Mouse (Mus musculus): ENCODE data around the gene Mt1. TPM values are rescaled to one million over a fixed set of nuclear protein-coding genes. Genes with fewer than 3 reads are reported as not detected.

Gene Mt1
- polyA plus RNA-seq, 1 experiment from 2014 or later: 201 TPM

DNA sequence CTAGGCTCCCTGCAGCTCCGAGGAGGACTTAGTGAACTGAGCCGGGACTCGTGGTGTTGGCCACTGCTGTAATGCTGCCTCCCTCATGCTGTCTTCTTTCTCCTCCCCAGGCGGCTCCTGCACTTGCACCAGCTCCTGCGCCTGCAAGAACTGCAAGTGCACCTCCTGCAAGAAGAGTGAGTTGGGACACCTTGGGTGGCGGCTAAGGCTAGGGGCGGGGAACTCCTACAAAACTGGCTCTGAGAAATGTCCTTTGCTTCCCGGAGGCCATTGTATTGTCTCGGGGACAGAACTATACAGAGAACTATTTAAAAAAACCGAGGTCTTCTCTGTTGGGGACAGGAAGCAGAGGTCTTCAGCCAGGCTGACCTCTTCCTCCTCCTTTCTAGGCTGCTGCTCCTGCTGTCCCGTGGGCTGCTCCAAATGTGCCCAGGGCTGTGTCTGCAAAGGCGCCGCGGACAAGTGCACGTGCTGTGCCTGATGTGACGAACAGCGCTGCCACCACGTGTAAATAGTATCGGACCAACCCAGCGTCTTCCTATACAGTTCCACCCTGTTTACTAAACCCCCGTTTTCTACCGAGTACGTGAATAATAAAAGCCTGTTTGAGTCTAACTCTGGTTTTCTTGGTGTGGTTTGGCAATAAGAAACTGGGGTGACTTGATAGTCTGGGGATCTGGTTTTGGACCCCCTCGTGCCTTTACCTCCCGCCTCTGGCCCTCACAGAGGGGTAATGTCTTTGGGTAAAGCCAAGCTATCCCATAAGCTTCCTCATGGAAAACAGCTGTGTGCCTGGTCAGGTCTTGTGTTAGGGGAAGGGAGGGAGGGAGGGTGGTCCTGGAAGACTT lies 1.1 kb downstream of the Mt1 start:
- Histone ChIP-seq H3K4me3 (peak overlapping the region; percentile 58), H3K9me3 (replicated peaks) (no peaks in the 10 kb centered on the region), H3K36me3 (no peaks in the 10 kb centered on the region), H3K4me1 (peaks cover 39% of the 10 kb centered on the region), H3K27ac (replicated peaks) (peak overlapping the region; percentile 55; the same call in 1 of the 2 replicates), H3K27me3 (ENCODE audit: low read depth, poor library complexity, severe bottlenecking) (peaks cover 100% of the 10 kb centered on the region)
- 4% methylated on average over 25 of the region's 25 CpGs for WGBS
- DNase-seq (ENCODE audit: low spot score): peak; percentile 55

DNA sequence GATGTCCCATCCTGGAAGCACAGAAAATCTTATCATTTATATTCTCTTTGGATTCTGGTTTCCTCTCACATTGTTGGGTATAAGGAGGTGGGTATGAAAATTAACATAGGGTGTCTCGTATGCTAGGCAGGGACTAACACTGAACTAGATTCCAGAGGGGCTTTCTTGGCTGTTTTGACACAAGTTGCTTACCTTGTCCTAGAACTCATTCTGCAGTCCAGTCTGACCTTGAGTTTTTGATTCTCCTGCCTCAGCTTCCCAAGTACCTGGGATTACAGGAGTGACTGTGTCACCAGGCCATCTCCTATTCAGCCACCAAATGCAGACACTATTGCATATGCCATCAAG lies 1.7 kb downstream of the Mt1 start:
- Histone ChIP-seq H3K27ac (replicated peaks) (no peak overlapping the region), H3K4me1 (peaks cover 39% of the 10 kb centered on the region), H3K36me3 (no peaks in the 10 kb centered on the region), H3K27me3 (ENCODE audit: low read depth, poor library complexity, severe bottlenecking) (peaks cover 100% of the 10 kb centered on the region), H3K9me3 (replicated peaks) (no peaks in the 10 kb centered on the region), H3K4me3 (peak overlapping the region; percentile 58; the same call in 1 of the 2 replicates)
- WGBS: 90% methylated on average over 1 of the region's 1 CpGs
- no peak for DNase-seq (ENCODE audit: low spot score)

DNA sequence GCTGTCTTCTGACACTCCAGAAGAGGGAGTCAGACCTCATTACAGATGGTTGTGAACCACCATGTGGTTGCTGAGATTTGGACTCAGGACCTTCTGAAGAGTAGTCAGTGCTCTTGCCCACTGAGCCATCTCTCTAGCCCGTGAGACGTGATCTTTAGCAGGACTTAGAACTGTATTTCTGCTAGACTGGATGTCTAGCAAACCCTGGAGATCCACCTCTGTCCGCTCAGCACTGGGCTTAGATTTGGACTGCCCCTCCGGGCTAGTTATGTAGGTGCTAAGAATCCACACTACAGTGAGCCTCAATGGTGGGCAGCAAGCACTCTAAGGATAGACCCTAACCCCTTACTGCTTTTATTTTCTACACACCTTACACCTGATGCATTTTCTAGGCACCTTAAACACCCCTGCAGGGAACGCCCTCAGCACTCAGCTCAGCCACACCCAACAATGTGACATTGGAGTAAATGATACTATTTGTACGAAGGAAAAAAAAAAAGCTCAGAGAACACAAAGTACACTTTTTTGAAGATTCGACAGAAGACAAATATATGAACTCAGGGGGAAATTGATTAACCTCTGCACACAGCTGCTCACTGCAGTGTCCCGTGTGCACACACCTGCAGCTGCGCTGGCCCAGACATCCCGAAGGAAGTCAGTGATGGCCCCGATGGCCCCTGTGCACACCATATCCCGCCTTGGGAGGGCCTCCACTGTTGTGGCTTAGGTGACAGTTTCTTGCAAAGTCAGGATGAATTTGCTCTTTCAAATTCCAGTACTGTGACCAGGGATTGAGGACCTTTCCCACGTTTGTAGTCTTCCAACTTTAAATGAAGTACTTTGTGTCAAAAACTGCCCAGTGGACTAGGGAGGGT lies 3.4 kb downstream of the Mt1 start:
- no peak for DNase-seq (ENCODE audit: low spot score)
- Histone ChIP-seq H3K27ac (replicated peaks) (no peak overlapping the region), H3K4me1 (peaks cover 50% of the 10 kb centered on the region)

GRCm38 (mm10) chr8:94183117-94183516 lies 4.2 kb downstream of the Mt1 start:
- Histone ChIP-seq H3K4me3 (peak overlapping the region; percentile 41), H3K4me1 (peaks cover 55% of the 10 kb centered on the region), H3K36me3 (no peaks in the 10 kb centered on the region), H3K9me3 (replicated peaks) (no peaks in the 10 kb centered on the region), H3K27ac (replicated peaks) (no peak overlapping the region), H3K27me3 (ENCODE audit: low read depth, poor library complexity, severe bottlenecking) (peaks cover 100% of the 10 kb centered on the region)
- under 1% methylated on average over 16 of the region's 16 CpGs for WGBS
- DNase-seq (ENCODE audit: low spot score): peak; percentile 71

More for the DNA sequence above, 3.4 kb downstream of the Mt1 start:
- 69% methylated on average over 13 of the region's 13 CpGs for WGBS
- Histone ChIP-seq H3K9me3 (replicated peaks) (no peaks in the 10 kb centered on the region), H3K36me3 (no peaks in the 10 kb centered on the region), H3K4me3 (peak overlapping the region; percentile 41), H3K27me3 (ENCODE audit: low read depth, poor library complexity, severe bottlenecking) (peaks cover 100% of the 10 kb centered on the region)

- Histone ChIP-seq H3K4me3 (no peak overlapping the region), H3K36me3 (no peaks in the 10 kb centered on the region), H3K9me3 (replicated peaks) (no peaks in the 10 kb centered on the region), H3K27ac (replicated peaks) (no peak overlapping the region; the same call in 1 of the 2 replicates), H3K27me3 (ENCODE audit: low read depth, poor library complexity, severe bottlenecking) (peaks cover 99% of the 10 kb centered on the region), H3K4me1 (peaks cover 50% of the 10 kb centered on the region)
- no peak for DNase-seq (ENCODE audit: low spot score)
- 17% methylated on average over 12 of the region's 12 CpGs for WGBS
Observed at GRCm38 (mm10) chr8:94184357-94184843, 5.5 kb downstream of the Mt1 start.

DNA sequence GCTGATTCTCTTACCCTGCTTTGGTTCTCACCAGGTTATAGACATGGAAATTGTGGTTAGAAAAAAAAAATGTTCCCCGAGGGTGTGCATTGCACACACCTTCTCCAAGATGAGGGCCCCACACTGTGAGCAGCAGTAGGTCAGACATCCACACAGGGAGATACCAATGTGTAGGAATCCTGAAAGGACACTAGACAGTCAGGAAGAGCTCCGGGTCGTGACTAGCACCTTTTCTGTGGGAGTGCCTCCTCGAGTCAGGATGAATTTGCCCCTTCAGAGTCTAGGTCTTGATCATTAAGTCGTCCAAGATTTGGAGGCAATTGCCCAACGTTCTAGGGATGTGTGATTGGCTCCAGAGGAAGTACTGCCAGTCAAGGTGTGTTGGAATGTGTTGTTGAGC lies 6.9 kb downstream of the Mt1 start:
- no peak overlapping the region for H3K27ac ChIP-seq (replicated peaks)
- WGBS: 72% methylated on average over 6 of the region's 6 CpGs
- no peak overlapping the region for H3K4me3 ChIP-seq
- peaks cover 94% of the 10 kb centered on the region for H3K27me3 ChIP-seq (ENCODE audit: low read depth, poor library complexity, severe bottlenecking)
- H3K4me1 ChIP-seq: peaks cover 44% of the 10 kb centered on the region
- no peaks in the 10 kb centered on the region for H3K9me3 ChIP-seq (replicated peaks)
- H3K36me3 ChIP-seq: no peaks in the 10 kb centered on the region
- no peak for DNase-seq (ENCODE audit: low spot score)

- Histone ChIP-seq H3K4me3 (peak overlapping the region; percentile 22; the same call in 1 of the 2 replicates), H3K4me1 (peaks cover 51% of the 10 kb centered on the region), H3K27ac (replicated peaks) (0 out of 2 replicates have a peak overlapping the region, but pooled peaks have one; percentile 43), H3K9me3 (replicated peaks) (no peaks in the 10 kb centered on the region), H3K27me3 (ENCODE audit: low read depth, poor library complexity, severe bottlenecking) (peaks cover 87% of the 10 kb centered on the region), H3K36me3 (no peaks in the 10 kb centered on the region)
- 3% methylated on average over 17 of the region's 17 CpGs for WGBS
- DNase-seq (ENCODE audit: low spot score): peak; percentile 63
Observed at GRCm38 (mm10) chr8:94186542-94186941, 7.7 kb downstream of the Mt1 start.

GRCm38 (mm10) chr8:94187290-94188002 lies 8.6 kb downstream of the Mt1 start:
- Histone ChIP-seq H3K36me3 (no peaks in the 10 kb centered on the region), H3K27me3 (ENCODE audit: low read depth, poor library complexity, severe bottlenecking) (peaks cover 83% of the 10 kb centered on the region), H3K4me3 (0 out of 2 replicates have a peak overlapping the region, but pooled peaks have one; percentile 22), H3K4me1 (peaks cover 52% of the 10 kb centered on the region), H3K27ac (replicated peaks) (peak overlapping the region; percentile 43), H3K9me3 (replicated peaks) (no peaks in the 10 kb centered on the region)
- peak; percentile 39 for DNase-seq (ENCODE audit: low spot score)
- WGBS: 32% methylated on average over 21 of the region's 21 CpGs

- H3K4me1 ChIP-seq: peaks cover 34% of the 10 kb centered on the region
- no peaks in the 10 kb centered on the region for H3K9me3 ChIP-seq (replicated peaks)
- H3K4me3 ChIP-seq: no peak overlapping the region
- WGBS: 78% methylated on average over 13 of the region's 13 CpGs
- H3K27ac ChIP-seq (replicated peaks): no peak overlapping the region
- no peak for DNase-seq (ENCODE audit: low spot score)
- H3K27me3 ChIP-seq (ENCODE audit: low read depth, poor library complexity, severe bottlenecking): peaks cover 63% of the 10 kb centered on the region
- H3K36me3 ChIP-seq: no peaks in the 10 kb centered on the region
Observed at GRCm38 (mm10) chr8:94189275-94190031, 10.6 kb downstream of the Mt1 start.

- Histone ChIP-seq H3K36me3 (no peaks in the 10 kb centered on the region), H3K27me3 (ENCODE audit: low read depth, poor library complexity, severe bottlenecking) (peaks cover 45% of the 10 kb centered on the region), H3K4me3 (peak overlapping the region; percentile 48), H3K9me3 (replicated peaks) (no peaks in the 10 kb centered on the region), H3K4me1 (peaks cover 32% of the 10 kb centered on the region), H3K27ac (replicated peaks) (peak overlapping the region; percentile 57; the same call in 1 of the 2 replicates)
- WGBS: 29% methylated on average over 21 of the region's 21 CpGs
- DNase-seq (ENCODE audit: low spot score): peak; percentile 42
Observed at GRCm38 (mm10) chr8:94191101-94191691, 12.3 kb downstream of the Mt1 start.

- peaks cover 16% of the 10 kb centered on the region for H3K4me1 ChIP-seq
- H3K36me3 ChIP-seq: no peaks in the 10 kb centered on the region
- 84% methylated on average over 1 of the region's 1 CpGs for WGBS
- DNase-seq (ENCODE audit: low spot score): no peak
- H3K27ac ChIP-seq (replicated peaks): no peak overlapping the region
- no peak overlapping the region for H3K4me3 ChIP-seq
- H3K27me3 ChIP-seq (ENCODE audit: low read depth, poor library complexity, severe bottlenecking): peaks cover 28% of the 10 kb centered on the region
- no peaks in the 10 kb centered on the region for H3K9me3 ChIP-seq (replicated peaks)
Observed at GRCm38 (mm10) chr8:94192926-94193325, 14.0 kb downstream of the Mt1 start.
